Mouse (Mus musculus): ENCODE measurements around the gene Plcd3. TPM values are rescaled to one million over a fixed set of nuclear protein-coding genes. Genes with fewer than 3 reads are reported as not detected.
A peak's percentile ranks its signal among the peaks of the same experiment; 100 is the strongest.

The Plcd3 gene
- polyA plus RNA-seq, 1 experiment from 2014 or later, result 1.8 TPM

GRCm38 (mm10) chr11:103102725-103103349 lies 1.4 kb upstream of the Plcd3 start:
- H3K27ac ChIP-seq, result no peak overlapping the region
- no peaks in the 10 kb centered on the region for H3K9me3 ChIP-seq (replicated peaks)
- peak overlapping the region; percentile 63 for H3K4me3 ChIP-seq
- WGBS, result 1% methylated on average over 35 of the region's 35 CpGs
- peaks cover 49% of the 10 kb centered on the region for H3K4me1 ChIP-seq
- peaks cover 81% of the 10 kb centered on the region for H3K27me3 ChIP-seq (ENCODE audit: low read depth, poor library complexity, severe bottlenecking)
- H3K36me3 ChIP-seq, result no peaks in the 10 kb centered on the region
- DNase-seq (ENCODE audit: low spot score), result peak; percentile 99

GRCm38 (mm10) chr11:103101866-103102501 lies 526 bp upstream of the Plcd3 start:
- WGBS, result 3% methylated on average over 30 of the region's 30 CpGs
- Histone ChIP-seq H3K9me3 (replicated peaks) (no peaks in the 10 kb centered on the region), H3K27ac (peak overlapping the region; percentile 76), H3K27me3 (ENCODE audit: low read depth, poor library complexity, severe bottlenecking) (peaks cover 89% of the 10 kb centered on the region), H3K36me3 (no peaks in the 10 kb centered on the region), H3K4me1 (peaks cover 57% of the 10 kb centered on the region), H3K4me3 (peak overlapping the region; percentile 63)
- DNase-seq (ENCODE audit: low spot score), result peak; percentile 72

GRCm38 (mm10) chr11:103100361-103100760 lies 1.1 kb downstream of the Plcd3 start:
- no peaks in the 10 kb centered on the region for H3K9me3 ChIP-seq (replicated peaks)
- WGBS, result 73% methylated on average over 8 of the region's 8 CpGs
- peaks cover 61% of the 10 kb centered on the region for H3K4me1 ChIP-seq
- H3K36me3 ChIP-seq, result no peaks in the 10 kb centered on the region
- H3K27me3 ChIP-seq (ENCODE audit: low read depth, poor library complexity, severe bottlenecking), result peaks cover 93% of the 10 kb centered on the region
- no peak overlapping the region for H3K4me3 ChIP-seq
- no peak overlapping the region for H3K27ac ChIP-seq
- no peak for DNase-seq (ENCODE audit: low spot score)

- Histone ChIP-seq H3K27ac (no peak overlapping the region), H3K36me3 (no peaks in the 10 kb centered on the region)
- 52% methylated on average over 12 of the region's 12 CpGs for WGBS
These were observed 2.0 kb downstream of the Plcd3 start for GRCm38 (mm10) chr11:103099352-103099940.

GRCm38 (mm10) chr11:103098531-103099190 lies 2.8 kb downstream of the Plcd3 start:
- peaks cover 64% of the 10 kb centered on the region for H3K4me1 ChIP-seq
- no peak for DNase-seq (ENCODE audit: low spot score)
- H3K4me3 ChIP-seq, result no peak overlapping the region
- no peaks in the 10 kb centered on the region for H3K9me3 ChIP-seq (replicated peaks)
- no peak overlapping the region for H3K27ac ChIP-seq
- WGBS, result 69% methylated on average over 11 of the region's 11 CpGs
- no peaks in the 10 kb centered on the region for H3K36me3 ChIP-seq
- peaks cover 87% of the 10 kb centered on the region for H3K27me3 ChIP-seq (ENCODE audit: low read depth, poor library complexity, severe bottlenecking)

More at GRCm38 (mm10) chr11:103099352-103099940, 2.0 kb downstream of the Plcd3 start:
- Histone ChIP-seq H3K4me1 (peaks cover 63% of the 10 kb centered on the region), H3K4me3 (no peak overlapping the region), H3K9me3 (replicated peaks) (no peaks in the 10 kb centered on the region), H3K27me3 (ENCODE audit: low read depth, poor library complexity, severe bottlenecking) (peaks cover 91% of the 10 kb centered on the region)
- DNase-seq (ENCODE audit: low spot score), result no peak

GRCm38 (mm10) chr11:103096979-103097894 lies 4.2 kb downstream of the Plcd3 start:
- no peaks in the 10 kb centered on the region for H3K9me3 ChIP-seq (replicated peaks)
- H3K36me3 ChIP-seq, result no peaks in the 10 kb centered on the region
- H3K4me3 ChIP-seq, result no peak overlapping the region
- H3K4me1 ChIP-seq, result peaks cover 51% of the 10 kb centered on the region
- no peak for DNase-seq (ENCODE audit: low spot score)
- WGBS, result 29% methylated on average over 22 of the region's 22 CpGs
- H3K27me3 ChIP-seq (ENCODE audit: low read depth, poor library complexity, severe bottlenecking), result peaks cover 73% of the 10 kb centered on the region
- H3K27ac ChIP-seq, result peak overlapping the region; percentile 28; the same call in 1 of the 2 replicates

- DNase-seq (ENCODE audit: low spot score), result no peak
- H3K27me3 ChIP-seq (ENCODE audit: low read depth, poor library complexity, severe bottlenecking), result peaks cover 59% of the 10 kb centered on the region
These were observed 5.7 kb downstream of the Plcd3 start for GRCm38 (mm10) chr11:103095801-103096200.

GRCm38 (mm10) chr11:103095107-103095670 lies 6.3 kb downstream of the Plcd3 start:
- no peak for DNase-seq (ENCODE audit: low spot score)
- H3K4me1 ChIP-seq, result peaks cover 37% of the 10 kb centered on the region
- peaks cover 53% of the 10 kb centered on the region for H3K27me3 ChIP-seq (ENCODE audit: low read depth, poor library complexity, severe bottlenecking)
- no peak overlapping the region for H3K4me3 ChIP-seq
- WGBS, result 66% methylated on average over 9 of the region's 9 CpGs
- no peaks in the 10 kb centered on the region for H3K36me3 ChIP-seq
- H3K27ac ChIP-seq, result no peak overlapping the region
- H3K9me3 ChIP-seq (replicated peaks), result no peaks in the 10 kb centered on the region

More at GRCm38 (mm10) chr11:103095801-103096200, 5.7 kb downstream of the Plcd3 start:
- Histone ChIP-seq H3K4me1 (peaks cover 37% of the 10 kb centered on the region), H3K36me3 (no peaks in the 10 kb centered on the region), H3K4me3 (no peak overlapping the region), H3K27ac (no peak overlapping the region), H3K9me3 (replicated peaks) (no peaks in the 10 kb centered on the region)
- 90% methylated on average over 6 of the region's 6 CpGs for WGBS

GRCm38 (mm10) chr11:103093862-103094833 lies 7.3 kb downstream of the Plcd3 start:
- Histone ChIP-seq H3K36me3 (no peaks in the 10 kb centered on the region), H3K27ac (no peak overlapping the region), H3K27me3 (ENCODE audit: low read depth, poor library complexity, severe bottlenecking) (peaks cover 43% of the 10 kb centered on the region), H3K4me3 (no peak overlapping the region), H3K4me1 (peaks cover 33% of the 10 kb centered on the region), H3K9me3 (replicated peaks) (no peaks in the 10 kb centered on the region)
- no peak for DNase-seq (ENCODE audit: low spot score)
- 64% methylated on average over 20 of the region's 20 CpGs for WGBS

GRCm38 (mm10) chr11:103093306-103093705 lies 8.2 kb downstream of the Plcd3 start:
- Histone ChIP-seq H3K27me3 (ENCODE audit: low read depth, poor library complexity, severe bottlenecking) (peaks cover 34% of the 10 kb centered on the region), H3K9me3 (replicated peaks) (no peaks in the 10 kb centered on the region), H3K27ac (no peak overlapping the region), H3K4me1 (peaks cover 27% of the 10 kb centered on the region), H3K36me3 (no peaks in the 10 kb centered on the region), H3K4me3 (no peak overlapping the region)
- DNase-seq (ENCODE audit: low spot score), result no peak
- 94% methylated on average over 7 of the region's 7 CpGs for WGBS

GRCm38 (mm10) chr11:103081631-103082030 lies 19.8 kb downstream of the Plcd3 start:
- DNase-seq (ENCODE audit: low spot score), result no peak
- 55% methylated on average over 6 of the region's 6 CpGs for WGBS
- no peaks in the 10 kb centered on the region for H3K9me3 ChIP-seq (replicated peaks)
- no peaks in the 10 kb centered on the region for H3K36me3 ChIP-seq
- no peak overlapping the region for H3K4me3 ChIP-seq
- peaks cover 13% of the 10 kb centered on the region for H3K4me1 ChIP-seq
- H3K27me3 ChIP-seq (ENCODE audit: low read depth, poor library complexity, severe bottlenecking), result peaks cover 59% of the 10 kb centered on the region
- H3K27ac ChIP-seq, result no peak overlapping the region
